Mouse (Mus musculus) adrenal gland, postnatal 4 days (tissue): ENCODE results near the gene Cdc42bpg. TPM values are rescaled to one million over a fixed set of nuclear protein-coding genes. Genes with fewer than 3 reads are reported as not detected.
"Not testable (repeated sequence)": the region's sequence is repeated elsewhere in the genome, so short reads cannot be mapped to it uniquely, and the experiment has no call there.

Experiments
- DNase-seq, 2 experiments: peaks; one replicate each; pipeline ENCODE4 v3.0.0; 2021 to 2022; ENCODE audit warnings: low spot score in 2 of 2, mixed read lengths in 2 of 2
- total RNA-seq, 2 experiments: library from RNA; stranded (reverse); gene quantifications; 2 replicates each; pipeline ENCODE4 v1.2.3; 2021

The Cdc42bpg gene
- total RNA-seq, 2 experiments from 2014 or later: 18.4 to 20.6 TPM

- no peak for DNase-seq
Measured at GRCm38 (mm10) chr19:6296551-6297210, 9.6 kb upstream of the Cdc42bpg start.

GRCm38 (mm10) chr19:6297641-6298040, 8.6 kb upstream of the Cdc42bpg start:
- DNase-seq: peak in 1 of 2 experiments; percentile 40

GRCm38 (mm10) chr19:6299003-6299402, 7.3 kb upstream of the Cdc42bpg start:
- no peak for DNase-seq

GRCm38 (mm10) chr19:6299450-6300267, 6.6 kb upstream of the Cdc42bpg start:
- DNase-seq: no peak

- DNase-seq: no peak
Measured at GRCm38 (mm10) chr19:6300402-6300841, 5.8 kb upstream of the Cdc42bpg start.

- DNase-seq: no peak
Measured at GRCm38 (mm10) chr19:6302114-6302513, 4.1 kb upstream of the Cdc42bpg start.

GRCm38 (mm10) chr19:6302522-6302921, 3.7 kb upstream of the Cdc42bpg start:
- no peak for DNase-seq

GRCm38 (mm10) chr19:6303831-6304230, 2.4 kb upstream of the Cdc42bpg start:
- no peak for DNase-seq

- peak; percentile 77 to 93 for DNase-seq
Measured at GRCm38 (mm10) chr19:6304787-6305516, 1.3 kb upstream of the Cdc42bpg start.

GRCm38 (mm10) chr19:6305517-6306115, 640 bp upstream of the Cdc42bpg start:
- DNase-seq: no peak

GRCm38 (mm10) chr19:6306586-6306985, 330 bp downstream of the Cdc42bpg start:
- DNase-seq: peak; percentile 52 to 69

- DNase-seq: no peak
Measured at GRCm38 (mm10) chr19:6307733-6308531, 1.7 kb downstream of the Cdc42bpg start.

- no peak for DNase-seq
Measured at GRCm38 (mm10) chr19:6310181-6310580, 3.9 kb downstream of the Cdc42bpg start.

- DNase-seq: not testable (repeated sequence)
Measured at GRCm38 (mm10) chr19:6311783-6312182, 5.5 kb downstream of the Cdc42bpg start.

GRCm38 (mm10) chr19:6313796-6314195, 7.5 kb downstream of the Cdc42bpg start:
- DNase-seq: no peak

GRCm38 (mm10) chr19:6314513-6314912, 8.3 kb downstream of the Cdc42bpg start:
- DNase-seq: no peak

- DNase-seq: no peak
Measured at GRCm38 (mm10) chr19:6315573-6315972, 9.3 kb downstream of the Cdc42bpg start.

- DNase-seq: no peak
Measured at GRCm38 (mm10) chr19:6318145-6318544, 11.9 kb downstream of the Cdc42bpg start.

- DNase-seq: no peak
Measured at GRCm38 (mm10) chr19:6321358-6321757, 15.1 kb downstream of the Cdc42bpg start.
